Mouse (Mus musculus) liver, postnatal 0 days (tissue): ENCODE results near the gene Utrn. TPM values are rescaled to one million over a fixed set of nuclear protein-coding genes. Genes with fewer than 3 reads are reported as not detected.

Experiments used
- ATAC-seq: fragments of 200-750 bp; cut with Nextera tagmentation; 2 replicates; pipeline ENCODE4 v1.8.0; 2017; ENCODE audit warnings: mild to moderate bottlenecking, moderate library complexity
- DNase-seq: peaks from one replicate; pipeline ENCODE4 v3.0.0-alpha.2; 2016
- H3K27ac ChIP-seq: fragments of 300-500 bp; sonication (generic); 2 replicates; pipeline ENCODE4 v1.5.1; 2014; ENCODE audit warnings: antibody characterized with exemption, moderate library complexity, mild to moderate bottlenecking, low read depth
- H3K27me3 ChIP-seq: fragments of 300-500 bp; sonication (generic); 2 replicates; pipeline ENCODE4 v1.6.1; 2014; ENCODE audit warnings: low read length, control low read depth, mixed read lengths; ENCODE audit not compliant: insufficient read depth
- H3K36me3 ChIP-seq: fragments of 300-500 bp; sonication (generic); replicated peaks from 2 replicates; pipeline ENCODE4 v1.6.1; 2014; ENCODE audit warnings: mild to moderate bottlenecking, control low read depth, low read length, moderate library complexity, mixed read lengths; ENCODE audit not compliant: insufficient read depth
- H3K4me1 ChIP-seq: fragments of 300-500 bp; sonication (generic); 2 replicates; pipeline ENCODE4 v1.6.1; 2014; ENCODE audit warnings: antibody characterized with exemption, mild to moderate bottlenecking, control low read depth; ENCODE audit not compliant: insufficient read depth
- H3K4me2 ChIP-seq: fragments of 300-500 bp; sonication (generic); 2 replicates; pipeline ENCODE4 v1.6.1; 2014; ENCODE audit warnings: low read depth, mild to moderate bottlenecking, low read length, moderate library complexity, mixed read lengths
- H3K4me3 ChIP-seq: fragments of 300-500 bp; sonication (generic); 2 replicates; pipeline ENCODE4 v1.5.1; 2014; ENCODE audit warnings: low read depth, low read length
- H3K9ac ChIP-seq: fragments of 300-500 bp; sonication (generic); replicated peaks from 2 replicates; pipeline ENCODE4 v1.6.1; 2014; ENCODE audit warnings: mild to moderate bottlenecking, moderate library complexity
- H3K9me3 ChIP-seq: fragments of 300-500 bp; sonication (generic); 2 replicates; pipeline ENCODE4 v1.6.1; 2016; ENCODE audit warnings: mild to moderate bottlenecking, control low read depth, low read length, mixed read lengths
- CTCF ChIP-seq: sonication (generic); IDR thresholded peaks from 2 replicates; pipeline ENCODE4 v1.5.1; 2016; ENCODE audit warnings: antibody characterized with exemption, low read depth
- EP300 ChIP-seq: IDR thresholded peaks from 2 replicates; pipeline ENCODE4 v1.6.1; 2016; ENCODE audit warnings: antibody characterized with exemption, low read depth, mild to moderate bottlenecking
- WGBS: fragments of 180-500 bp; shearing (Covaris S2); extraction: QIAGEN DNeasy Blood & Tissue Kit; methylation state at CpG from one replicate; pipeline ENCODE4 v1.1.7; 2014; ENCODE audit not compliant: insufficient replicate concordance; 5-methylcytosine and 5-hydroxymethylcytosine counted together
- polyA plus RNA-seq: library from polyadenylated mRNA; unstranded; fragments of >200 nt; fragmentation: Nextera tagmentation; extraction: Ambion mirVana; gene quantifications from 2 replicates; pipeline ENCODE4 v1.2.1, GENCODE M21; 2015

The Utrn gene
- polyA plus RNA-seq, 1 experiment from 2014 or later: 9.7 TPM

GRCm38 (mm10) chr10:12554090-12554718 lies 315.0 kb downstream of the Utrn start:
- H3K36me3 ChIP-seq: no peaks in the 10 kb centered on the region

GRCm38 (mm10) chr10:12552890-12553278 lies 316.3 kb downstream of the Utrn start:
- no peak overlapping the region for H3K4me3 ChIP-seq
- H3K27me3 ChIP-seq: no peaks in the 10 kb centered on the region
- no peak for DNase-seq
- no peak overlapping the region for H3K9ac ChIP-seq
- H3K4me1 ChIP-seq: peaks cover 5% of the 10 kb centered on the region; the same call in 1 of the 2 replicates
- no peak overlapping the region for H3K4me2 ChIP-seq
- TF ChIP-seq EP300: no peak
- TF ChIP-seq CTCF: no peak
- WGBS: 77% methylated on average over 5 of the region's 5 CpGs
- H3K27ac ChIP-seq: no peak overlapping the region
- no peaks in the 10 kb centered on the region for H3K36me3 ChIP-seq
- ATAC-seq: no peak
- no peaks in the 10 kb centered on the region for H3K9me3 ChIP-seq

More at GRCm38 (mm10) chr10:12554090-12554718, 315.0 kb downstream of the Utrn start:
- Histone ChIP-seq H3K27ac (no peak overlapping the region), H3K4me1 (no peaks in the 10 kb centered on the region), H3K9me3 (no peaks in the 10 kb centered on the region), H3K27me3 (no peaks in the 10 kb centered on the region), H3K9ac (no peak overlapping the region), H3K4me3 (no peak overlapping the region), H3K4me2 (no peak overlapping the region)
- DNase-seq (no peak), ATAC-seq (no peak)
- WGBS: 82% methylated on average over 2 of the region's 2 CpGs
- no peak for TF ChIP-seq CTCF
- TF ChIP-seq EP300: no peak

- ATAC-seq: no peak
- TF ChIP-seq EP300 (no peak), CTCF (no peak)
- no peak overlapping the region for H3K9ac ChIP-seq
- H3K9me3 ChIP-seq: no peaks in the 10 kb centered on the region
- H3K36me3 ChIP-seq: no peaks in the 10 kb centered on the region
- no peak overlapping the region for H3K4me3 ChIP-seq
- no peaks in the 10 kb centered on the region for H3K27me3 ChIP-seq
- no peak overlapping the region for H3K4me2 ChIP-seq
- WGBS: 83% methylated on average over 11 of the region's 11 CpGs
- H3K27ac ChIP-seq: no peak overlapping the region
- H3K4me1 ChIP-seq: peaks cover 5% of the 10 kb centered on the region; the same call in 1 of the 2 replicates
- no peak for DNase-seq
Observed at GRCm38 (mm10) chr10:12552196-12552889, 316.8 kb downstream of the Utrn start.

GRCm38 (mm10) chr10:12551735-12552134 lies 317.4 kb downstream of the Utrn start:
- ATAC-seq: no peak

GRCm38 (mm10) chr10:12549945-12550540 lies 319.1 kb downstream of the Utrn start:
- no peak overlapping the region for H3K4me3 ChIP-seq
- peaks cover 5% of the 10 kb centered on the region; the same call in 1 of the 2 replicates for H3K4me1 ChIP-seq
- no peak overlapping the region for H3K27ac ChIP-seq
- no peak for ATAC-seq
- H3K36me3 ChIP-seq: no peaks in the 10 kb centered on the region
- no peak overlapping the region for H3K4me2 ChIP-seq
- H3K9ac ChIP-seq: no peak overlapping the region
- DNase-seq: no peak
- no peaks in the 10 kb centered on the region for H3K9me3 ChIP-seq
- no peaks in the 10 kb centered on the region for H3K27me3 ChIP-seq
- TF ChIP-seq CTCF (no peak), EP300 (no peak)
- WGBS: 45% methylated on average over 1 of the region's 1 CpGs

More at GRCm38 (mm10) chr10:12551735-12552134, 317.4 kb downstream of the Utrn start:
- Histone ChIP-seq H3K9me3 (no peaks in the 10 kb centered on the region), H3K27me3 (no peaks in the 10 kb centered on the region), H3K4me3 (no peak overlapping the region), H3K4me1 (peaks cover 5% of the 10 kb centered on the region; the same call in 1 of the 2 replicates), H3K36me3 (no peaks in the 10 kb centered on the region), H3K4me2 (no peak overlapping the region), H3K9ac (no peak overlapping the region), H3K27ac (no peak overlapping the region)
- DNase-seq: no peak
- WGBS: 82% methylated on average over 5 of the region's 5 CpGs
- TF ChIP-seq CTCF: no peak
- no peak for TF ChIP-seq EP300

GRCm38 (mm10) chr10:12549261-12549660 lies 319.9 kb downstream of the Utrn start:
- Histone ChIP-seq H3K27ac (no peak overlapping the region), H3K4me3 (no peak overlapping the region), H3K36me3 (no peaks in the 10 kb centered on the region), H3K9ac (no peak overlapping the region), H3K4me1 (peaks cover 5% of the 10 kb centered on the region; the same call in 1 of the 2 replicates), H3K4me2 (peak overlapping the region; percentile 69; the same call in 1 of the 2 replicates), H3K9me3 (no peaks in the 10 kb centered on the region), H3K27me3 (no peaks in the 10 kb centered on the region)
- no peak for TF ChIP-seq EP300
- no peak for TF ChIP-seq CTCF
- DNase-seq: no peak
- WGBS: 37% methylated on average over 5 of the region's 5 CpGs
- no peak for ATAC-seq
